16 mouse cellular contexts compared by ENCODE assay signal in the genomic region with DNA sequence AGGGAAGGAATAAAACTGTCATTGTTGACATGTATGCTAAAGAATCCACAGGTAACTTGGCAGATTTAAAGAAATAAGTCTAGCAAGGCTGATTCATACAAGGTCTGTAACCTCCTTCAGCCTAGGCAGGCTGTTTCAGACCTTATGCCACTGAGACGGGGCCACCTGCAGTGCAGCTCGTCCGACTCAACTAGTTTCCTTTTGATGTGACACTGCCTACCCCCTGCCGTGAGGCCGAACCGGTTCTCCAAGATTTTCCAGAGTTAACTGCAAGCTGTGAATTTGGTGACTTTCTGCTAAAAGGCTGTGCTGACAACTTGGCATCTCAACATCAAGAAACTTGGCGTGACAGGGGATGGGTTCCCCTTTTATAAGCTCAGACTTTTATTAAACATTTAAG. TPM values are rescaled to one million over a fixed set of nuclear protein-coding genes. Genes with fewer than 3 reads are reported as not detected.
DNase-seq lines count a peak whose midpoint lies in the region; ATAC-seq lines count a peak whose summit lies in the region.
"Had no signal": no experiment of that assay in that cellular context is flagged by ENCODE, and none has a peak within 500 bp of the region (broad histone marks: within the 10 kb centered on the region; RNA-seq: fewer than 3 reads in every experiment).

No protein-coding gene starts in this region.

- DNase-seq in hindbrain, embryonic 10.5 days (ENCODE audit: low spot score), result peak; percentile 19
- peak; percentile 7 for DNase-seq in retina, embryonic 14.5 days (ENCODE audit: low spot score)
- DNase-seq in retina, postnatal 1 day, result no peak
- DNase-seq in forelimb bud, embryonic 11.5 days (ENCODE audit: low read depth, low spot score), result peak; percentile 43
- DNase-seq in gastrocnemius, adult 8-10 months (ENCODE audit: low spot score in 2 of 2), result no peak
- no peak for DNase-seq in right cerebral cortex, postnatal 4 days
- DNase-seq: adrenal gland, postnatal 36 days; gastrocnemius, postnatal 14 days; midbrain, embryonic 14.5 days; thymus, postnatal 36 days had no signal

- H3K4me1 ChIP-seq in hindbrain, embryonic 10.5 days (replicated peaks), result peaks cover 16% of the 10 kb centered on the region
- H3K4me1 ChIP-seq in hindbrain, embryonic 12.5 days, result peaks cover 5% of the 10 kb centered on the region; the same call in 1 of the 2 replicates
- H3K4me1 ChIP-seq in stomach, embryonic 14.5 days (ENCODE audit: control insufficient read depth, insufficient read depth, low read length), result 0 out of 2 replicates have a peak, but pooled peaks cover 10% of the 10 kb centered on the region
- H3K4me1 ChIP-seq: forebrain, embryonic 15.5 days; heart, embryonic 12.5 days had no signal

- no peak for ATAC-seq in hindbrain, embryonic 12.5 days (ENCODE audit: low FRiP score)
- ATAC-seq in stomach, embryonic 14.5 days (ENCODE audit: insufficient number of reproducible peaks, insufficient read depth, low FRiP score, low read depth), result peak; percentile 83
- ATAC-seq: forebrain, embryonic 15.5 days had no signal

- H3K9me3 ChIP-seq in hindbrain, embryonic 10.5 days, result no peaks in the 10 kb centered on the region
- H3K9me3 ChIP-seq in hindbrain, embryonic 12.5 days (replicated peaks), result no peaks in the 10 kb centered on the region
- H3K9me3 ChIP-seq in stomach, embryonic 14.5 days (ENCODE audit: control insufficient read depth, low read depth, low read length), result no peaks in the 10 kb centered on the region
- H3K9me3 ChIP-seq: forebrain, embryonic 15.5 days; heart, embryonic 12.5 days had no signal

- H3K27ac ChIP-seq in hindbrain, embryonic 10.5 days, result no peak overlapping the region
- H3K27ac ChIP-seq in hindbrain, embryonic 12.5 days, result no peak overlapping the region
- H3K27ac ChIP-seq in stomach, embryonic 14.5 days (ENCODE audit: low read length), result no peak overlapping the region
- H3K27ac ChIP-seq: forebrain, embryonic 15.5 days had no signal

- H3K36me3 ChIP-seq in hindbrain, embryonic 10.5 days, result no peaks in the 10 kb centered on the region
- no peaks in the 10 kb centered on the region for H3K36me3 ChIP-seq in hindbrain, embryonic 12.5 days
- no peaks in the 10 kb centered on the region for H3K36me3 ChIP-seq in stomach, embryonic 14.5 days (ENCODE audit: control insufficient read depth, insufficient read depth, low read length)
- H3K36me3 ChIP-seq: forebrain, embryonic 15.5 days; heart, embryonic 12.5 days had no signal

- H3K9ac ChIP-seq in hindbrain, embryonic 12.5 days, result no peak overlapping the region
- H3K9ac ChIP-seq in stomach, embryonic 14.5 days (replicated peaks; ENCODE audit: low read depth, low read length), result no peak overlapping the region
- H3K9ac ChIP-seq: forebrain, embryonic 15.5 days; heart, embryonic 12.5 days had no signal

- H3K27me3 ChIP-seq in hindbrain, embryonic 10.5 days (ENCODE audit: insufficient read depth, poor library complexity, severe bottlenecking), result no peaks in the 10 kb centered on the region
- H3K27me3 ChIP-seq in hindbrain, embryonic 12.5 days, result no peaks in the 10 kb centered on the region
- no peaks in the 10 kb centered on the region for H3K27me3 ChIP-seq in stomach, embryonic 14.5 days (ENCODE audit: control insufficient read depth, insufficient read depth, low read length)
- H3K27me3 ChIP-seq: forebrain, embryonic 15.5 days; heart, embryonic 12.5 days had no signal

- H3K4me3 ChIP-seq in hindbrain, embryonic 10.5 days, result no peak overlapping the region
- H3K4me3 ChIP-seq in hindbrain, embryonic 12.5 days, result no peak overlapping the region
- H3K4me3 ChIP-seq in stomach, embryonic 14.5 days (ENCODE audit: low read depth, low read length), result no peak overlapping the region
- H3K4me3 ChIP-seq: forebrain, embryonic 15.5 days; heart, embryonic 12.5 days had no signal

- H3K4me2 ChIP-seq in hindbrain, embryonic 12.5 days (replicated peaks), result no peak overlapping the region
- no peak overlapping the region for H3K4me2 ChIP-seq in stomach, embryonic 14.5 days (replicated peaks; ENCODE audit: low read depth, low read length)
- H3K4me2 ChIP-seq: forebrain, embryonic 15.5 days; heart, embryonic 12.5 days had no signal

- WGBS in hindbrain, embryonic 10.5 days, result 3% methylated on average over 7 of the region's 7 CpGs
- 8% methylated on average over 7 of the region's 7 CpGs for WGBS in hindbrain, embryonic 12.5 days
- WGBS in stomach, embryonic 14.5 days, result 18% methylated on average over 7 of the region's 7 CpGs

RNA-seq across cellular contexts. Expression of a gene that starts 6.6 kb away (rescaled TPM):
- polyA plus RNA-seq in hindbrain, embryonic 10.5 days (2016; fragmentation: Nextera tagmentation; extraction: Ambion mirVana), result 0.30 and 0.54 TPM in 2 replicates
- polyA plus RNA-seq in hindbrain, embryonic 12.5 days (2016; fragmentation: Nextera tagmentation; extraction: Ambion mirVana), result 0.23 and 0.48 TPM in 2 replicates
- 0.26 TPM in 1 of 2 replicates, not detected in the other for polyA plus RNA-seq in stomach, embryonic 14.5 days (2014; fragmentation: Nextera tagmentation; extraction: Ambion mirVana)
- total RNA-seq in gastrocnemius, adult 8-10 months (2022), result under 1 TPM in 3 of 4 experiments, not detected in 1; 0.53 to 0.92 (median 0.62) TPM
- total RNA-seq: adrenal gland, postnatal 36 days; hematopoietic stem cell, adult 5-6 weeks; liver, adult 2 months had no signal
- polyA plus RNA-seq: liver, adult 2 months had no signal

RNA-seq across cellular contexts. Expression of a gene that starts 30.7 kb away (rescaled TPM):
- polyA plus RNA-seq in hindbrain, embryonic 10.5 days (2016; fragmentation: Nextera tagmentation; extraction: Ambion mirVana), result 5.9 and 8.3 TPM in 2 replicates
- polyA plus RNA-seq in hindbrain, embryonic 12.5 days (2016; fragmentation: Nextera tagmentation; extraction: Ambion mirVana), result 7.3 and 8.2 TPM in 2 replicates
- polyA plus RNA-seq in stomach, embryonic 14.5 days (2014; fragmentation: Nextera tagmentation; extraction: Ambion mirVana), result 11.1 and 14.5 TPM in 2 replicates
- 1 to 10 TPM; 6.8 to 9.5 (median 8.2) TPM for total RNA-seq in gastrocnemius, adult 8-10 months (2022)

Comparison
In these comparisons a context has a peak if more than half of its experiments do, and no peak if none do; other contexts are left out.
1. DNase-seq: peak in hindbrain, embryonic 10.5 days (single experiment), retina, embryonic 14.5 days (single experiment) and forelimb bud, embryonic 11.5 days (single experiment); none in retina, postnatal 1 day (single experiment), gastrocnemius, adult 8-10 months (0 of 2) and right cerebral cortex, postnatal 4 days (single experiment).